Mouse (Mus musculus): ENCODE results near the gene Leap2.

GRCm38 (mm10) chr11:53424826-53425225 lies 1.9 kb upstream of the Leap2 start:
- TF ChIP-seq POLR2A (IDR thresholded peaks at IDR 0.05; ENCODE audit: extremely low read depth, insufficient read depth, low read length): no peak
- no peak for TF ChIP-seq CTCF (IDR thresholded peaks at IDR 0.05; ENCODE audit: low read depth, low read length)
